Mouse (Mus musculus): Measurements from ENCODE around the gene Arhgap24.
"Not testable (repeated sequence)": the region's sequence is repeated elsewhere in the genome, so short reads cannot be mapped to it uniquely, and the experiment has no call there.

Gene Arhgap24

GRCm38 (mm10) chr5:102802833-102803232 is 321.6 kb downstream of the Arhgap24 start:
- DNase-seq (ENCODE audit: low spot score) = no peak

- no peak for DNase-seq (ENCODE audit: low spot score)
These were observed 322.5 kb downstream of the Arhgap24 start for GRCm38 (mm10) chr5:102803675-102804074.

GRCm38 (mm10) chr5:102807518-102807917 is 326.3 kb downstream of the Arhgap24 start:
- DNase-seq (ENCODE audit: low spot score) = no peak

- no peak for DNase-seq (ENCODE audit: low spot score)
These were observed 329.3 kb downstream of the Arhgap24 start for GRCm38 (mm10) chr5:102810366-102810957.

- DNase-seq (ENCODE audit: low spot score) = no peak
These were observed 332.1 kb downstream of the Arhgap24 start for GRCm38 (mm10) chr5:102813271-102813670.

- DNase-seq (ENCODE audit: low spot score) = no peak
These were observed 336.4 kb downstream of the Arhgap24 start for GRCm38 (mm10) chr5:102817641-102818040.

GRCm38 (mm10) chr5:102825538-102825937 is 344.3 kb downstream of the Arhgap24 start:
- DNase-seq (ENCODE audit: low spot score) = no peak

- no peak for DNase-seq (ENCODE audit: low spot score)
These were observed 357.9 kb downstream of the Arhgap24 start for GRCm38 (mm10) chr5:102839071-102839470.

GRCm38 (mm10) chr5:102843934-102844709 is 362.9 kb downstream of the Arhgap24 start:
- DNase-seq (ENCODE audit: low spot score) = no peak

GRCm38 (mm10) chr5:102844731-102845598 is 363.8 kb downstream of the Arhgap24 start:
- DNase-seq (ENCODE audit: low spot score) = no peak

GRCm38 (mm10) chr5:102845800-102846199 is 364.6 kb downstream of the Arhgap24 start:
- no peak for DNase-seq (ENCODE audit: low spot score)

- no peak for DNase-seq (ENCODE audit: low spot score)
These were observed 366.7 kb downstream of the Arhgap24 start for GRCm38 (mm10) chr5:102847859-102848258.

- no peak for DNase-seq (ENCODE audit: low spot score)
These were observed 370.6 kb downstream of the Arhgap24 start for GRCm38 (mm10) chr5:102851761-102852160.

GRCm38 (mm10) chr5:102853750-102854149 is 372.6 kb downstream of the Arhgap24 start:
- DNase-seq (ENCODE audit: low spot score) = no peak

GRCm38 (mm10) chr5:102855805-102856204 is 374.6 kb downstream of the Arhgap24 start:
- no peak for DNase-seq (ENCODE audit: low spot score)

GRCm38 (mm10) chr5:102858047-102858446 is 376.9 kb downstream of the Arhgap24 start:
- DNase-seq (ENCODE audit: low spot score) = no peak

GRCm38 (mm10) chr5:102859749-102860148 is 378.6 kb downstream of the Arhgap24 start:
- no peak for DNase-seq (ENCODE audit: low spot score)

GRCm38 (mm10) chr5:102868196-102868595 is 387.0 kb downstream of the Arhgap24 start:
- no peak for DNase-seq (ENCODE audit: low spot score)

- not testable (repeated sequence) for DNase-seq (ENCODE audit: low spot score)
These were observed 391.8 kb downstream of the Arhgap24 start for GRCm38 (mm10) chr5:102872996-102873395.

GRCm38 (mm10) chr5:102874605-102875298 is 393.6 kb downstream of the Arhgap24 start:
- DNase-seq (ENCODE audit: low spot score) = no peak

GRCm38 (mm10) chr5:102875628-102876027 is 394.4 kb downstream of the Arhgap24 start:
- no peak for DNase-seq (ENCODE audit: low spot score)
